Mouse (Mus musculus): ENCODE results near the gene B3galt1. TPM values are rescaled to one million over a fixed set of nuclear protein-coding genes. Genes with fewer than 3 reads are reported as not detected.

Gene B3galt1
- polyA plus RNA-seq, 1 experiment from 2014 or later = 8.3 TPM

GRCm38 (mm10) chr2:67797561-67797960 lies 231.9 kb downstream of the B3galt1 start:
- H3K9me3 ChIP-seq (ENCODE audit: control insufficient read depth, low read length) = no peaks in the 10 kb centered on the region
- H3K27ac ChIP-seq (replicated peaks; ENCODE audit: low read depth, low read length) = no peak overlapping the region
- H3K36me3 ChIP-seq (ENCODE audit: control insufficient read depth, insufficient read depth, low read length) = no peaks in the 10 kb centered on the region
- no peak overlapping the region for H3K9ac ChIP-seq (ENCODE audit: low read depth, low read length)
- WGBS = 76% methylated on average over 4 of the region's 4 CpGs
- no peak overlapping the region for H3K4me3 ChIP-seq (ENCODE audit: low read depth, low read length)
- H3K4me1 ChIP-seq (ENCODE audit: control insufficient read depth, insufficient read depth, low read length) = no peaks in the 10 kb centered on the region
- H3K4me2 ChIP-seq (ENCODE audit: low read depth, low read length) = no peak overlapping the region
- H3K27me3 ChIP-seq (replicated peaks; ENCODE audit: control insufficient read depth, insufficient read depth, low read length) = no peaks in the 10 kb centered on the region
- DNase-seq (ENCODE audit: low spot score) (no peak), ATAC-seq (ENCODE audit: low read depth) (no peak)

GRCm38 (mm10) chr2:67799981-67800380 lies 234.3 kb downstream of the B3galt1 start:
- H3K9ac ChIP-seq (ENCODE audit: low read depth, low read length) = no peak overlapping the region
- no peak overlapping the region for H3K27ac ChIP-seq (replicated peaks; ENCODE audit: low read depth, low read length)
- WGBS = 85% methylated on average over 3 of the region's 3 CpGs
- H3K9me3 ChIP-seq (ENCODE audit: control insufficient read depth, low read length) = no peaks in the 10 kb centered on the region
- H3K4me2 ChIP-seq (ENCODE audit: low read depth, low read length) = no peak overlapping the region
- no peak overlapping the region for H3K4me3 ChIP-seq (ENCODE audit: low read depth, low read length)
- no peaks in the 10 kb centered on the region for H3K4me1 ChIP-seq (ENCODE audit: control insufficient read depth, insufficient read depth, low read length)
- ATAC-seq (ENCODE audit: low read depth) (no peak), DNase-seq (ENCODE audit: low spot score) (no peak)
- H3K36me3 ChIP-seq (ENCODE audit: control insufficient read depth, insufficient read depth, low read length) = no peaks in the 10 kb centered on the region
- H3K27me3 ChIP-seq (replicated peaks; ENCODE audit: control insufficient read depth, insufficient read depth, low read length) = no peaks in the 10 kb centered on the region

GRCm38 (mm10) chr2:67816149-67816548 lies 250.5 kb downstream of the B3galt1 start:
- DNase-seq (ENCODE audit: low spot score) (no peak), ATAC-seq (ENCODE audit: low read depth) (no peak)
- no peaks in the 10 kb centered on the region for H3K4me1 ChIP-seq (ENCODE audit: control insufficient read depth, insufficient read depth, low read length)
- no peak overlapping the region for H3K4me3 ChIP-seq (ENCODE audit: low read depth, low read length)
- no peaks in the 10 kb centered on the region for H3K36me3 ChIP-seq (ENCODE audit: control insufficient read depth, insufficient read depth, low read length)
- no peaks in the 10 kb centered on the region for H3K9me3 ChIP-seq (ENCODE audit: control insufficient read depth, low read length)
- H3K27ac ChIP-seq (replicated peaks; ENCODE audit: low read depth, low read length) = no peak overlapping the region
- H3K9ac ChIP-seq (ENCODE audit: low read depth, low read length) = no peak overlapping the region
- WGBS = 58% methylated on average over 2 of the region's 2 CpGs
- no peaks in the 10 kb centered on the region for H3K27me3 ChIP-seq (replicated peaks; ENCODE audit: control insufficient read depth, insufficient read depth, low read length)
- no peak overlapping the region for H3K4me2 ChIP-seq (ENCODE audit: low read depth, low read length)

GRCm38 (mm10) chr2:67818014-67818413 lies 252.3 kb downstream of the B3galt1 start:
- WGBS = 43% methylated on average over 2 of the region's 2 CpGs
- H3K27ac ChIP-seq (replicated peaks; ENCODE audit: low read depth, low read length) = no peak overlapping the region
- no peak overlapping the region for H3K9ac ChIP-seq (ENCODE audit: low read depth, low read length)
- H3K27me3 ChIP-seq (replicated peaks; ENCODE audit: control insufficient read depth, insufficient read depth, low read length) = no peaks in the 10 kb centered on the region
- no peaks in the 10 kb centered on the region for H3K36me3 ChIP-seq (ENCODE audit: control insufficient read depth, insufficient read depth, low read length)
- DNase-seq (ENCODE audit: low spot score) (no peak), ATAC-seq (ENCODE audit: low read depth) (no peak)
- no peaks in the 10 kb centered on the region for H3K4me1 ChIP-seq (ENCODE audit: control insufficient read depth, insufficient read depth, low read length)
- H3K4me3 ChIP-seq (ENCODE audit: low read depth, low read length) = no peak overlapping the region
- H3K4me2 ChIP-seq (ENCODE audit: low read depth, low read length) = no peak overlapping the region
- H3K9me3 ChIP-seq (ENCODE audit: control insufficient read depth, low read length) = no peaks in the 10 kb centered on the region

- ATAC-seq (ENCODE audit: low read depth) (no peak), DNase-seq (ENCODE audit: low spot score) (no peak)
- Histone ChIP-seq H3K4me1 (ENCODE audit: control insufficient read depth, insufficient read depth, low read length) (no peaks in the 10 kb centered on the region), H3K36me3 (ENCODE audit: control insufficient read depth, insufficient read depth, low read length) (no peaks in the 10 kb centered on the region), H3K27ac (replicated peaks; ENCODE audit: low read depth, low read length) (no peak overlapping the region), H3K9ac (ENCODE audit: low read depth, low read length) (no peak overlapping the region), H3K4me2 (ENCODE audit: low read depth, low read length) (no peak overlapping the region), H3K9me3 (ENCODE audit: control insufficient read depth, low read length) (no peaks in the 10 kb centered on the region), H3K4me3 (ENCODE audit: low read depth, low read length) (no peak overlapping the region), H3K27me3 (replicated peaks; ENCODE audit: control insufficient read depth, insufficient read depth, low read length) (no peaks in the 10 kb centered on the region)
- WGBS = 80% methylated on average over 5 of the region's 5 CpGs
Observed at GRCm38 (mm10) chr2:67822360-67822759, 256.7 kb downstream of the B3galt1 start.

- H3K36me3 ChIP-seq (ENCODE audit: control insufficient read depth, insufficient read depth, low read length) = no peaks in the 10 kb centered on the region
- H3K9me3 ChIP-seq (ENCODE audit: control insufficient read depth, low read length) = no peaks in the 10 kb centered on the region
- no peak overlapping the region for H3K9ac ChIP-seq (ENCODE audit: low read depth, low read length)
- no peaks in the 10 kb centered on the region for H3K27me3 ChIP-seq (replicated peaks; ENCODE audit: control insufficient read depth, insufficient read depth, low read length)
- no peaks in the 10 kb centered on the region for H3K4me1 ChIP-seq (ENCODE audit: control insufficient read depth, insufficient read depth, low read length)
- no peak overlapping the region for H3K4me3 ChIP-seq (ENCODE audit: low read depth, low read length)
- H3K4me2 ChIP-seq (ENCODE audit: low read depth, low read length) = no peak overlapping the region
- ATAC-seq (ENCODE audit: low read depth) (no peak), DNase-seq (ENCODE audit: low spot score) (no peak)
- WGBS = 81% methylated on average over 4 of the region's 4 CpGs
- H3K27ac ChIP-seq (replicated peaks; ENCODE audit: low read depth, low read length) = no peak overlapping the region
Observed at GRCm38 (mm10) chr2:67827697-67828096, 262.0 kb downstream of the B3galt1 start.

- no peak overlapping the region for H3K27ac ChIP-seq (replicated peaks; ENCODE audit: low read depth, low read length)
- ATAC-seq (ENCODE audit: low read depth) (no peak), DNase-seq (ENCODE audit: low spot score) (no peak)
- WGBS = 70% methylated on average over 5 of the region's 5 CpGs
- H3K4me3 ChIP-seq (ENCODE audit: low read depth, low read length) = no peak overlapping the region
- no peaks in the 10 kb centered on the region for H3K9me3 ChIP-seq (ENCODE audit: control insufficient read depth, low read length)
- H3K27me3 ChIP-seq (replicated peaks; ENCODE audit: control insufficient read depth, insufficient read depth, low read length) = no peaks in the 10 kb centered on the region
- H3K36me3 ChIP-seq (ENCODE audit: control insufficient read depth, insufficient read depth, low read length) = no peaks in the 10 kb centered on the region
- no peak overlapping the region for H3K9ac ChIP-seq (ENCODE audit: low read depth, low read length)
- no peaks in the 10 kb centered on the region for H3K4me1 ChIP-seq (ENCODE audit: control insufficient read depth, insufficient read depth, low read length)
- H3K4me2 ChIP-seq (ENCODE audit: low read depth, low read length) = no peak overlapping the region
Observed at GRCm38 (mm10) chr2:67829055-67829915, 263.6 kb downstream of the B3galt1 start.

GRCm38 (mm10) chr2:67847806-67848205 lies 282.1 kb downstream of the B3galt1 start:
- WGBS = 82% methylated on average over 8 of the region's 8 CpGs
- H3K27ac ChIP-seq (replicated peaks; ENCODE audit: low read depth, low read length) = no peak overlapping the region
- no peak overlapping the region for H3K4me3 ChIP-seq (ENCODE audit: low read depth, low read length)
- no peaks in the 10 kb centered on the region for H3K27me3 ChIP-seq (replicated peaks; ENCODE audit: control insufficient read depth, insufficient read depth, low read length)
- ATAC-seq (ENCODE audit: low read depth) (no peak), DNase-seq (ENCODE audit: low spot score) (no peak)
- H3K4me2 ChIP-seq (ENCODE audit: low read depth, low read length) = no peak overlapping the region
- H3K9ac ChIP-seq (ENCODE audit: low read depth, low read length) = no peak overlapping the region
- no peaks in the 10 kb centered on the region for H3K36me3 ChIP-seq (ENCODE audit: control insufficient read depth, insufficient read depth, low read length)
- no peaks in the 10 kb centered on the region for H3K4me1 ChIP-seq (ENCODE audit: control insufficient read depth, insufficient read depth, low read length)
- no peaks in the 10 kb centered on the region for H3K9me3 ChIP-seq (ENCODE audit: control insufficient read depth, low read length)

- Histone ChIP-seq H3K36me3 (ENCODE audit: control insufficient read depth, insufficient read depth, low read length) (no peaks in the 10 kb centered on the region), H3K9me3 (ENCODE audit: control insufficient read depth, low read length) (no peaks in the 10 kb centered on the region), H3K4me3 (ENCODE audit: low read depth, low read length) (no peak overlapping the region), H3K9ac (ENCODE audit: low read depth, low read length) (no peak overlapping the region), H3K4me2 (ENCODE audit: low read depth, low read length) (no peak overlapping the region), H3K27me3 (replicated peaks; ENCODE audit: control insufficient read depth, insufficient read depth, low read length) (no peaks in the 10 kb centered on the region), H3K27ac (replicated peaks; ENCODE audit: low read depth, low read length) (no peak overlapping the region), H3K4me1 (ENCODE audit: control insufficient read depth, insufficient read depth, low read length) (no peaks in the 10 kb centered on the region)
- ATAC-seq (ENCODE audit: low read depth) (no peak), DNase-seq (ENCODE audit: low spot score) (no peak)
- WGBS = 81% methylated on average over 3 of the region's 3 CpGs
Observed at GRCm38 (mm10) chr2:67850725-67851124, 285.1 kb downstream of the B3galt1 start.
